Mouse (Mus musculus) E14TG2a.4 (cell line): Measurements from ENCODE around the gene Anks4b.

ENCODE experiments used
- CTCF ChIP-seq: conservative IDR thresholded peaks from 2 replicates; pipeline ENCODE4 v1.5.1; 2014; ENCODE audit warnings: low read length
- NANOG ChIP-seq: IDR thresholded peaks from 2 replicates; pipeline ENCODE4 v1.6.1; 2014; ENCODE audit warnings: borderline replicate concordance, low read length, mixed read lengths

GRCm38 (mm10) chr7:120124844-120125243, 48.8 kb upstream of the Anks4b start:
- TF ChIP-seq CTCF (peak; percentile 36; the same call in 1 of the 2 replicates), NANOG (no peak)
